Mouse (Mus musculus): ENCODE results near the gene Ube4a. TPM values are rescaled to one million over a fixed set of nuclear protein-coding genes. Genes with fewer than 3 reads are reported as not detected.
A peak's percentile ranks its signal among the peaks of the same experiment; 100 is the strongest.

The Ube4a gene
- polyA plus RNA-seq, 1 experiment: 37.4 TPM

DNA sequence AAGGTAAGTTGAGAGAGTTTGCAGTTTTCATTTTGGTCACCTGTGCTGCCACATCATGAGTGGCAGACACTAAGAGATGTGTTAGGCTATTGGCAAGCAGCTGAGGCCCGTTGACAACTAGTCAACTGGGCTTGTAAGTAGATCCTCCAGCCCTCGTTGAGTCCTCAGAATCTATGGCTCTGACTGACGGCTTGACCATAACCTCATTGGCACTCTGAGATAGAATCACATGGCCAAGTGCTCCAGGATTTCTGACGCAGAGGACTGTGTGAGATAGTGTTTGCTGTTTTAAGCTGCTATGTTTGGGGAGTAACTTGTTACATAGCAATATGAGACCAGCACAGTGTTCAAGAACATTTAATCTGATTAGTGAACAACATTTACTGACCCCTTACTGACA, 23.6 kb downstream of the Ube4a start:
- H3K9me3 ChIP-seq (replicated peaks; ENCODE audit: control insufficient read depth, insufficient read depth, low read length, poor library complexity, severe bottlenecking): no peaks in the 10 kb centered on the region
- peaks cover 2% of the 10 kb centered on the region for H3K36me3 ChIP-seq (ENCODE audit: control insufficient read depth, insufficient read depth, low read length, poor library complexity, severe bottlenecking)
- no peak for TF ChIP-seq POLR2A (IDR thresholded peaks at IDR 0.05; ENCODE audit: insufficient read depth, low read length)
- TF ChIP-seq EP300 (IDR thresholded peaks at IDR 0.05; ENCODE audit: insufficient read depth, low read depth, low read length): no peak
- TF ChIP-seq CTCF (IDR thresholded peaks at IDR 0.05; ENCODE audit: low read depth, low read length): no peak
- H3K27ac ChIP-seq (ENCODE audit: insufficient read depth, low read length): no peak overlapping the region
- H3K4me1 ChIP-seq (ENCODE audit: control insufficient read depth, insufficient read depth, low read length): no peaks in the 10 kb centered on the region
- H3K9ac ChIP-seq (ENCODE audit: low read depth, poor library complexity, severe bottlenecking): no peak overlapping the region
- H3K27me3 ChIP-seq (ENCODE audit: control insufficient read depth, insufficient read depth, low read length, poor library complexity, severe bottlenecking): no peaks in the 10 kb centered on the region
- H3K4me3 ChIP-seq (ENCODE audit: low read depth, low read length): no peak overlapping the region

DNA sequence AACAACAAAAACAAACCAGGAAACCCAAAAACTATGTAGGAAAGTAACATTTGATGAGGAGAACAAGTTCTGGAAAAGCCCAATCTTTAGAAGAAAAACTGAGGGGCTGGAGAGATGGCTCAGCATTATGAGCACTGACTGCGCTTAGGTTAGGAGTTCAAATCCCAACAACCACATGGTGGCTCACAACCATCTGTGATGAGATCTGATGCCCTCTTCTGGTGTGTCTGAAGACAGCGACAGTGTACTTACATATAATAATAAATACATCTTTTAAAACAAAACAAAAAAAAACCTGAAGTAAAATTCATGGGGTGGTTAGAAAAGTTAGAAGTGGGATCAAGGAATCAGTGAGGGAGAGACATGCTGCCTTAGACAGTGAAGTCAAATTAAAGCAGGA, 43.9 kb downstream of the Ube4a start:
- Histone ChIP-seq H3K4me1 (ENCODE audit: control insufficient read depth, insufficient read depth, low read length) (no peaks in the 10 kb centered on the region), H3K4me3 (ENCODE audit: low read depth, low read length) (peak overlapping the region; percentile 74; the same call in 1 of the 2 replicates), H3K9ac (ENCODE audit: low read depth, poor library complexity, severe bottlenecking) (peak overlapping the region; percentile 82), H3K9me3 (replicated peaks; ENCODE audit: control insufficient read depth, insufficient read depth, low read length, poor library complexity, severe bottlenecking) (no peaks in the 10 kb centered on the region), H3K27ac (ENCODE audit: insufficient read depth, low read length) (no peak overlapping the region), H3K27me3 (ENCODE audit: control insufficient read depth, insufficient read depth, low read length, poor library complexity, severe bottlenecking) (no peaks in the 10 kb centered on the region), H3K36me3 (ENCODE audit: control insufficient read depth, insufficient read depth, low read length, poor library complexity, severe bottlenecking) (no peaks in the 10 kb centered on the region)
- no peak for TF ChIP-seq CTCF (IDR thresholded peaks at IDR 0.05; ENCODE audit: low read depth, low read length)
- no peak for TF ChIP-seq POLR2A (IDR thresholded peaks at IDR 0.05; ENCODE audit: insufficient read depth, low read length)
- no peak for TF ChIP-seq EP300 (IDR thresholded peaks at IDR 0.05; ENCODE audit: insufficient read depth, low read depth, low read length)

GRCm38 (mm10) chr9:44921123-44921468, 44.3 kb downstream of the Ube4a start:
- Histone ChIP-seq H3K4me1 (ENCODE audit: control insufficient read depth, insufficient read depth, low read length) (no peaks in the 10 kb centered on the region), H3K9ac (ENCODE audit: low read depth, poor library complexity, severe bottlenecking) (peak overlapping the region; percentile 82), H3K27ac (ENCODE audit: insufficient read depth, low read length) (peak overlapping the region; percentile 89), H3K36me3 (ENCODE audit: control insufficient read depth, insufficient read depth, low read length, poor library complexity, severe bottlenecking) (no peaks in the 10 kb centered on the region), H3K27me3 (ENCODE audit: control insufficient read depth, insufficient read depth, low read length, poor library complexity, severe bottlenecking) (no peaks in the 10 kb centered on the region), H3K9me3 (replicated peaks; ENCODE audit: control insufficient read depth, insufficient read depth, low read length, poor library complexity, severe bottlenecking) (no peaks in the 10 kb centered on the region), H3K4me3 (ENCODE audit: low read depth, low read length) (peak overlapping the region; percentile 74)
- TF ChIP-seq EP300 (IDR thresholded peaks at IDR 0.05; ENCODE audit: insufficient read depth, low read depth, low read length): no peak
- TF ChIP-seq CTCF (IDR thresholded peaks at IDR 0.05; ENCODE audit: low read depth, low read length): no peak
- TF ChIP-seq POLR2A (IDR thresholded peaks at IDR 0.05; ENCODE audit: insufficient read depth, low read length): no peak

GRCm38 (mm10) chr9:44920374-44921122, 44.9 kb downstream of the Ube4a start, which contains the start of gene Atp5l:
Atp5l (minus strand) TSS chr9:44920742.
- Histone ChIP-seq H3K27ac (ENCODE audit: insufficient read depth, low read length) (peak within 1 kb of the TSS; percentile 89), H3K36me3 (ENCODE audit: control insufficient read depth, insufficient read depth, low read length, poor library complexity, severe bottlenecking) (no peaks in the 10 kb centered on the region), H3K9ac (ENCODE audit: low read depth, poor library complexity, severe bottlenecking) (peak within 1 kb of the TSS; percentile 82), H3K9me3 (replicated peaks; ENCODE audit: control insufficient read depth, insufficient read depth, low read length, poor library complexity, severe bottlenecking) (no peaks in the 10 kb centered on the region), H3K4me3 (ENCODE audit: low read depth, low read length) (peak within 1 kb of the TSS; percentile 87), H3K4me1 (ENCODE audit: control insufficient read depth, insufficient read depth, low read length) (no peaks in the 10 kb centered on the region), H3K27me3 (ENCODE audit: control insufficient read depth, insufficient read depth, low read length, poor library complexity, severe bottlenecking) (no peaks in the 10 kb centered on the region)
- no peak for TF ChIP-seq CTCF (IDR thresholded peaks at IDR 0.05; ENCODE audit: low read depth, low read length)

- TF ChIP-seq POLR2A (IDR thresholded peaks at IDR 0.05; ENCODE audit: insufficient read depth, low read length) (no peak), CTCF (IDR thresholded peaks at IDR 0.05; ENCODE audit: low read depth, low read length) (no peak), EP300 (IDR thresholded peaks at IDR 0.05; ENCODE audit: insufficient read depth, low read depth, low read length) (no peak)
- peak overlapping the region; percentile 82 for H3K9ac ChIP-seq (ENCODE audit: low read depth, poor library complexity, severe bottlenecking)
- no peaks in the 10 kb centered on the region for H3K4me1 ChIP-seq (ENCODE audit: control insufficient read depth, insufficient read depth, low read length)
- no peaks in the 10 kb centered on the region for H3K27me3 ChIP-seq (ENCODE audit: control insufficient read depth, insufficient read depth, low read length, poor library complexity, severe bottlenecking)
- peak overlapping the region; percentile 87 for H3K4me3 ChIP-seq (ENCODE audit: low read depth, low read length)
- peaks cover 7% of the 10 kb centered on the region for H3K36me3 ChIP-seq (ENCODE audit: control insufficient read depth, insufficient read depth, low read length, poor library complexity, severe bottlenecking)
- no peaks in the 10 kb centered on the region for H3K9me3 ChIP-seq (replicated peaks; ENCODE audit: control insufficient read depth, insufficient read depth, low read length, poor library complexity, severe bottlenecking)
- H3K27ac ChIP-seq (ENCODE audit: insufficient read depth, low read length): no peak overlapping the region
Measured at GRCm38 (mm10) chr9:44919606-44920005, 45.8 kb downstream of the Ube4a start.

DNA sequence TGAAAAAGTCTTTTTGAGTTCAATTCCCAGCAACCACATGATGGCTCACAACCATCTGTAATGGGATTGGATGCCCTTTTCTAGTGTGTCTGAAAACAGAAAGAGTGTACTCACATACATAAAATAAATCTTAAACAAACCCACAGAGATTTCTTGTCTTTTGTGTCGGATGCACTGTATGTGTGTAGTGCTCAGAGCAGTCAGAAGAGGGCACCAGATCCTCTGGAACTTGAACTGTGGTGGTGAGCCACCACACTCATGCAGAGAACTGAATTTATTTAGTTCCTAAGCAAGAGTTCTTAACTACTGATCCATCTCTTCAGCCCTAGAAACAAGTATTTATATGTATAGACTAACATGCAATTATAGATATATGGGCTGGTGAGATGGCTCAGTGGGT, 49.2 kb downstream of the Ube4a start:
- TF ChIP-seq POLR2A (IDR thresholded peaks at IDR 0.05; ENCODE audit: insufficient read depth, low read length) (no peak), EP300 (IDR thresholded peaks at IDR 0.05; ENCODE audit: insufficient read depth, low read depth, low read length) (no peak), CTCF (IDR thresholded peaks at IDR 0.05; ENCODE audit: low read depth, low read length) (peak; percentile 51)
- Histone ChIP-seq H3K27ac (ENCODE audit: insufficient read depth, low read length) (no peak overlapping the region), H3K9ac (ENCODE audit: low read depth, poor library complexity, severe bottlenecking) (no peak overlapping the region), H3K36me3 (ENCODE audit: control insufficient read depth, insufficient read depth, low read length, poor library complexity, severe bottlenecking) (peaks cover 27% of the 10 kb centered on the region), H3K9me3 (replicated peaks; ENCODE audit: control insufficient read depth, insufficient read depth, low read length, poor library complexity, severe bottlenecking) (no peaks in the 10 kb centered on the region), H3K4me3 (ENCODE audit: low read depth, low read length) (no peak overlapping the region), H3K27me3 (ENCODE audit: control insufficient read depth, insufficient read depth, low read length, poor library complexity, severe bottlenecking) (no peaks in the 10 kb centered on the region), H3K4me1 (ENCODE audit: control insufficient read depth, insufficient read depth, low read length) (no peaks in the 10 kb centered on the region)

Measured in ES-Bruce4 (cell line).